Mouse (Mus musculus) C2C12 (cell line): ENCODE data around the gene Ndufc1.

Experiments used
- CEBPB ChIP-seq: IDR thresholded peaks from one replicate; pipeline ENCODE4 v1.6.1; 2011; ENCODE audit warnings: low read depth, mild to moderate bottlenecking, control low read depth, moderate library complexity
- CTCF ChIP-seq: IDR thresholded peaks from one replicate; pipeline ENCODE4 v1.5.1; 2011; ENCODE audit not compliant: control insufficient read depth, insufficient read depth, insufficient read length
- MYOD1 ChIP-seq: IDR thresholded peaks from one replicate; pipeline ENCODE4 v1.6.1; 2011; ENCODE audit warnings: low read depth; ENCODE audit not compliant: control insufficient read depth, insufficient read length

- peak; percentile 52 for TF ChIP-seq CTCF
- TF ChIP-seq CEBPB = no peak
- no peak for TF ChIP-seq MYOD1
Measured at GRCm38 (mm10) chr3:51364703-51365516, 43.9 kb downstream of the Ndufc1 start.
